Comparison of ENCODE assay signal across 13 mouse cellular contexts in the genomic region with DNA sequence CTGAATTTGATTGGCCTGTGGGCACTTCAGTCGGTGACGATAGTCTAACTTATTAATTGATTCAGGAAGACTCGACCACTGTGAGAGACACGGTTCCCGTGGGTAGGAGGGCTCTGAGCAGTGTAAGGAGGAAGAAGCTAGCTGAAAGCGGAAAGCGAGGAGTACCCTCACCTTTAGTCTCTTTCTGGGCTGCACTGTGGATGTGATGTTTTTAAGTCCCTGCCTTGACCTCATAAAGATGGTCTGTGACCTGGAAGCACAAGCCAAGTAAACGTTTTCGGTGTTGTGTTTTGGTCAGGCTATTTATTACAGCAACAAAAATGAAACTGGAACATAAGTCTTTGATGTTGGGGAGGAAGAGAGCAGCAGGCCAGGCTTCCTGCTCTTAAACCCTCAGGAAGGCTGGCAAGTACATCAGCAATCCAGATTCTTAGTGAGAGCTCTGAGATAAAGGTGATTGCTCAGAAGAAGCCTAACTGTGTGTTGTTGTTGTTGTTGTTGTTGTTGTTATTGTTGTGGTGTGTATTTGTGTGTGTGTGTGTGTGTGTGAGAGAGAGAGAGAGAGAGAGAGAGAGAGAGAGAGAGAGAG. TPM values are rescaled to one million over a fixed set of nuclear protein-coding genes. Genes with fewer than 3 reads are reported as not detected.
DNase-seq lines count a peak whose midpoint lies in the region; ATAC-seq and TF ChIP-seq lines count a peak whose summit lies in the region.
"Had no signal": no experiment of that assay in that cellular context is flagged by ENCODE, and none has a peak within 500 bp of the region (broad histone marks: within the 10 kb centered on the region; RNA-seq: fewer than 3 reads in every experiment).

No protein-coding gene starts in this region.

- H3K4me2 ChIP-seq in midbrain, embryonic 13.5 days (replicated peaks) = no peak overlapping the region
- H3K4me2 ChIP-seq: embryonic facial prominence, embryonic 13.5 days; heart, embryonic 15.5 days; liver, embryonic 13.5 days had no signal

- WGBS in midbrain, embryonic 13.5 days = 82% methylated on average over 9 of the region's 9 CpGs

- H3K27me3 ChIP-seq in megakaryocyte, embryonic 14.5 days (replicated peaks) = peaks cover 2% of the 10 kb centered on the region
- no peaks in the 10 kb centered on the region for H3K27me3 ChIP-seq in midbrain, embryonic 13.5 days
- H3K27me3 ChIP-seq: embryonic facial prominence, embryonic 13.5 days; heart, embryonic 15.5 days; liver, embryonic 13.5 days had no signal

- H3K27ac ChIP-seq in cortical plate, adult 2 months (ENCODE audit: insufficient read depth, low read length) = peak overlapping the region; percentile 84
- no peak overlapping the region for H3K27ac ChIP-seq in midbrain, embryonic 13.5 days
- H3K27ac ChIP-seq: embryonic facial prominence, embryonic 13.5 days; heart, embryonic 15.5 days; liver, embryonic 13.5 days had no signal

- H3K4me1 ChIP-seq in megakaryocyte, embryonic 14.5 days = peaks cover 6% of the 10 kb centered on the region
- H3K4me1 ChIP-seq in cortical plate, adult 2 months (ENCODE audit: control insufficient read depth, insufficient read depth, low read length) = peaks cover 8% of the 10 kb centered on the region
- peaks cover 11% of the 10 kb centered on the region; the same call in 1 of the 2 replicates for H3K4me1 ChIP-seq in midbrain, embryonic 13.5 days (replicated peaks)
- H3K4me1 ChIP-seq: embryonic facial prominence, embryonic 13.5 days; heart, embryonic 15.5 days; liver, embryonic 13.5 days had no signal

- TF ChIP-seq POLR2A in cortical plate, adult 2 months (IDR thresholded peaks at IDR 0.05; ENCODE audit: extremely low read depth, insufficient read depth, low read length) = no peak

- DNase-seq in heart, adult 11 months = peak; percentile 97
- no peak for DNase-seq in heart, postnatal 25 days (ENCODE audit: low spot score)
- peak; percentile 36 to 40 for DNase-seq in kidney, postnatal 36 days
- no peak for DNase-seq in left cerebral cortex, adult 11 months (ENCODE audit: low spot score)
- DNase-seq: forebrain, postnatal 0 days; liver, embryonic 13.5 days had no signal

- TF ChIP-seq CTCF in cortical plate, adult 2 months (IDR thresholded peaks at IDR 0.05; ENCODE audit: extremely low read depth, insufficient read depth, low read length) = no peak

- no peaks in the 10 kb centered on the region for H3K9me3 ChIP-seq in megakaryocyte, embryonic 14.5 days
- H3K9me3 ChIP-seq in midbrain, embryonic 13.5 days = no peaks in the 10 kb centered on the region
- H3K9me3 ChIP-seq: embryonic facial prominence, embryonic 13.5 days; heart, embryonic 15.5 days; liver, embryonic 13.5 days had no signal

- H3K36me3 ChIP-seq in megakaryocyte, embryonic 14.5 days (replicated peaks; ENCODE audit: low read length) = no peaks in the 10 kb centered on the region
- H3K36me3 ChIP-seq in midbrain, embryonic 13.5 days = no peaks in the 10 kb centered on the region
- H3K36me3 ChIP-seq: embryonic facial prominence, embryonic 13.5 days; heart, embryonic 15.5 days; liver, embryonic 13.5 days had no signal

- no peak for ATAC-seq in megakaryocyte, adult 5-6 weeks (ENCODE audit: poor library complexity, severe bottlenecking)
- ATAC-seq in midbrain, embryonic 13.5 days = no peak
- ATAC-seq: CD4-positive, CD25-positive, alpha-beta regulatory T cell, adult 4 months; forebrain, postnatal 0 days had no signal

- intact Hi-C loops in heart, postnatal 25 days (cut with DNase I) = loop anchor here (2.0 kb wide), 1 partner anchor 45 kb away; no protein-coding TSS in a partner anchor

- H3K9ac ChIP-seq in midbrain, embryonic 13.5 days (replicated peaks) = no peak overlapping the region
- H3K9ac ChIP-seq: embryonic facial prominence, embryonic 13.5 days; forebrain, postnatal 0 days; heart, embryonic 15.5 days; liver, embryonic 13.5 days had no signal

- H3K4me3 ChIP-seq in megakaryocyte, embryonic 14.5 days (replicated peaks) = peak overlapping the region; percentile 56
- H3K4me3 ChIP-seq in cortical plate, adult 2 months (ENCODE audit: insufficient read depth, low read length) = no peak overlapping the region
- no peak overlapping the region for H3K4me3 ChIP-seq in midbrain, embryonic 13.5 days (replicated peaks)
- H3K4me3 ChIP-seq: embryonic facial prominence, embryonic 13.5 days; heart, embryonic 15.5 days; liver, embryonic 13.5 days had no signal

RNA-seq across cellular contexts. Expression of a gene that starts 23.0 kb away (rescaled TPM):
- 10 to 100 TPM; 14.1 to 17.1 TPM for total RNA-seq in heart, postnatal 25 days (2021)
- polyA plus RNA-seq in megakaryocyte, embryonic 14.5 days (2012; ENCODE audit: insufficient read depth, low replicate concordance) = not detected in 2 replicates
- not detected in 2 replicates for total RNA-seq in megakaryocyte, adult 5-6 weeks (2015)
- not detected in 2 replicates for total RNA-seq in megakaryocyte, adult 5-6 weeks (2017)
- polyA plus RNA-seq in cortical plate, adult 2 months (2012; rRNA removed) = 1.3 and 2.1 TPM in 2 replicates
- polyA plus RNA-seq in midbrain, embryonic 13.5 days (2015; fragmentation: Nextera tagmentation; extraction: Ambion mirVana) = 0.06 and 0.23 TPM in 2 replicates
- polyA plus RNA-seq: CD4-positive, CD25-positive, alpha-beta regulatory T cell, adult 4 months; liver, embryonic 13.5 days had no signal

Comparison
In these comparisons a context has a peak if more than half of its experiments do, and no peak if none do; other contexts are left out.
1. DNase-seq: peak in heart, adult 11 months (single experiment) and kidney, postnatal 36 days (2 of 2); none in heart, postnatal 25 days (single experiment) and left cerebral cortex, adult 11 months (single experiment).